Mouse (Mus musculus) liver, adult 2 months (tissue): ENCODE data around the gene Hsd17b6. TPM values are rescaled to one million over a fixed set of nuclear protein-coding genes. Genes with fewer than 3 reads are reported as not detected.

ENCODE experiments used
- DNase-seq: peaks from one replicate; pipeline ENCODE4 v3.0.0-alpha.2; 2011; ENCODE audit warnings: low read depth, low spot score; ENCODE audit errors: extremely low read depth
- H3K27ac ChIP-seq: fragments of 200-500 bp; replicated peaks from 2 replicates; pipeline ENCODE4 v1.5.1; 2012; ENCODE audit warnings: low read depth, mild to moderate bottlenecking, control low read depth, inconsistent platforms, low read length; ENCODE audit not compliant: insufficient read depth
- H3K27me3 ChIP-seq: fragments of 200-500 bp; 2 replicates; pipeline ENCODE4 v1.6.1; 2012; ENCODE audit warnings: mild to moderate bottlenecking, moderate library complexity, low read length, inconsistent platforms; ENCODE audit not compliant: control insufficient read depth, insufficient read depth
- H3K36me3 ChIP-seq: fragments of 200-500 bp; 2 replicates; pipeline ENCODE4 v1.6.1; 2012; ENCODE audit warnings: low read length, inconsistent platforms; ENCODE audit not compliant: control insufficient read depth, insufficient read depth
- H3K4me1 ChIP-seq: fragments of 200-500 bp; 2 replicates; pipeline ENCODE4 v1.6.1; 2011; ENCODE audit warnings: low read length; ENCODE audit not compliant: control insufficient read depth, insufficient read depth
- H3K4me3 ChIP-seq: fragments of 200-500 bp; 2 replicates; pipeline ENCODE4 v1.5.1; 2011; ENCODE audit warnings: low read depth, mild to moderate bottlenecking, control low read depth, low read length, moderate library complexity; ENCODE audit not compliant: insufficient read depth
- H3K79me2 ChIP-seq: fragments of 200-500 bp; 2 replicates; pipeline ENCODE4 v1.6.1; 2012; ENCODE audit warnings: inconsistent platforms, mild to moderate bottlenecking, low read length, moderate library complexity; ENCODE audit not compliant: control insufficient read depth, insufficient read depth
- H3K9ac ChIP-seq: fragments of 200-500 bp; 2 replicates; pipeline ENCODE4 v1.6.1; 2012; ENCODE audit warnings: low read depth, mild to moderate bottlenecking, control low read depth, inconsistent platforms, low read length
- CTCF ChIP-seq: fragments of 200-500 bp; IDR thresholded peaks from 2 replicates; pipeline ENCODE4 v1.5.1; 2011; ENCODE audit warnings: low read depth, low read length, control low read depth
- POLR2A ChIP-seq: fragments of 200-500 bp; IDR thresholded peaks from 2 replicates; pipeline ENCODE4 v1.6.1; 2011; ENCODE audit warnings: low read length, control low read depth; ENCODE audit not compliant: insufficient read depth; ENCODE audit errors: extremely low read depth
- WGBS: fragments of 180-500 bp; shearing (Covaris S2); methylation state at CpG from one replicate; pipeline ENCODE4 v1.1.7; 2018; 5-methylcytosine and 5-hydroxymethylcytosine counted together
- polyA plus RNA-seq: library from polyadenylated mRNA; depleted of rRNA; stranded (reverse); fragments of >200 nt; gene quantifications from 2 replicates; pipeline ENCODE4 v1.2.3, GENCODE M21; 2012
- total RNA-seq: library from RNA; depleted of rRNA; stranded (reverse); fragments of >200 nt; gene quantifications from 2 replicates; pipeline ENCODE4 v1.2.3, GENCODE M21; 2014

Hsd17b6 gene
- total and polyA plus RNA-seq, 2 experiments = 364 to 468 TPM

DNA sequence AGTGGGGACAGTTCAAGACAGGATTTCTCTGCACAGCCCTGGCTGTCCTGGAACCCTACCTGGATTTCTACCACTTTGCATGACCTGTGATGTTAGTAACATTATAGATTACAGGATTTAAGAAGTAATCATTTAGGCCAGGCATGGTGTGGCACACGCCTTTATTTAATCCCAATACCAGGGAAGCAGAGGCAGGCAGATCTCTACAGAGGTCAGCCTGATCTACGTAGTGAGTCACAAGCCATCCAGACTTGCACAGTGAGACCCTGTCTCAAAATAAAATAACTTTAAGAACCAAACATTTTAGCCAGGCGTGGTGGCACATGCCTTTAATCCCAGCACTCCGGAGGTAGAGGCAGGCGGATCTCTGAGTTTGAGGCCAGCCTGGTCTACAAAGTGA is 14.8 kb upstream of the Hsd17b6 start:
- Histone ChIP-seq H3K4me3 (no peak overlapping the region), H3K9ac (no peak overlapping the region), H3K79me2 (peaks cover 4% of the 10 kb centered on the region; the same call in 1 of the 2 replicates), H3K4me1 (no peaks in the 10 kb centered on the region), H3K27ac (no peak overlapping the region), H3K27me3 (no peaks in the 10 kb centered on the region), H3K36me3 (peaks cover 2% of the 10 kb centered on the region; the same call in 1 of the 2 replicates)
- TF ChIP-seq CTCF = no peak
- no peak for TF ChIP-seq POLR2A
- WGBS = 99% methylated on average over 5 of the region's 5 CpGs
- no peak for DNase-seq

DNA sequence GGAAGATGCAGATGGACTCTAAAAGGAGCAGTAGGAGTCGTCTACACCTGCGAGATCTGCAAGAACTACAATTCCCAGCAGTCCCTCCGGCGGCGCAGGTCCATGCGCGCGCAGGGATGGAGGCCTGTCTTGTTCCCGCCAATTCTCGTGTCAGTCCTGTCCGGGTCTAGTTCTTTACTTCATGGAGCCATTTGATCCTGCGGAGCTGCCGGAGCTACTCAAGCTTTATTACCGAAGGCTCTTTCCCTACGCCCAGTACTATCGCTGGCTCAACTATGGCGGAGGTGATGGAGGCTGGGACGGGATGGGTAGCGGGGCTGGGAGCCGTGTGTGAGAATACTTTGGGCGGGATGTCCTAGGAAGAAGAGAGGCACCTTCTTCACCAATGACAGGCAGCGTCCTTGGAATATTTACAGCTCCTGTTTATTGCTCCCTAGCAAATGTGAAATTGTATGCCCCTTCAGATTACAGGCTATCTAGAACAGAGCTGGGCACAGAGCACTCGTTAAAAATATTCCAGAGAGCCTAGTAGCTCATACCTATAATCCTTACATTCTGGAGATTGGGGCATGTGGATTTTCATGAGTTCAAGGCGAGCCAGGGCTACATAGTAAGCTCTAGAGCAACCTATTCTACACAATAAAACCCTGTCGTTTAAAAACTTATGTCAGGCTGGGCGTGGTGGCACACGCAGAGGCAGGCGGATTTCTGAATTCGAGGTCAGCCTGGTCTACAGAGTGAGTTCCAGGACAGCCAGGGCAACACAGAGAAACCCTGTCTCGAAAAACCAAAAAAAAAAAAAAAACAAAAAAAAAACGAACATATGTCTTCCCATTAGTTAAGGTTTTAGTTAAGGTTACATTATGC is 7.9 kb upstream of the Hsd17b6 start, which contains the start of gene Prim1:
Gene Prim1, plus strand, starts transcription at position 101 of the 867 bp plus-strand sequence.
- no peaks in the 10 kb centered on the region for H3K36me3 ChIP-seq
- no peaks in the 10 kb centered on the region for H3K27me3 ChIP-seq
- no peak within 1 kb of the TSS for H3K27ac ChIP-seq
- H3K9ac ChIP-seq = peak within 1 kb of the TSS; percentile 81
- peaks cover 4% of the 10 kb centered on the region; the same call in 1 of the 2 replicates for H3K4me1 ChIP-seq
- WGBS = 4% methylated on average over 31 of the region's 31 CpGs
- peak; percentile 70 for DNase-seq
- H3K79me2 ChIP-seq = peaks cover 4% of the 10 kb centered on the region; the same call in 1 of the 2 replicates
- no peak for TF ChIP-seq POLR2A
- TF ChIP-seq CTCF = no peak
- H3K4me3 ChIP-seq = peak within 1 kb of the TSS; percentile 98

DNA sequence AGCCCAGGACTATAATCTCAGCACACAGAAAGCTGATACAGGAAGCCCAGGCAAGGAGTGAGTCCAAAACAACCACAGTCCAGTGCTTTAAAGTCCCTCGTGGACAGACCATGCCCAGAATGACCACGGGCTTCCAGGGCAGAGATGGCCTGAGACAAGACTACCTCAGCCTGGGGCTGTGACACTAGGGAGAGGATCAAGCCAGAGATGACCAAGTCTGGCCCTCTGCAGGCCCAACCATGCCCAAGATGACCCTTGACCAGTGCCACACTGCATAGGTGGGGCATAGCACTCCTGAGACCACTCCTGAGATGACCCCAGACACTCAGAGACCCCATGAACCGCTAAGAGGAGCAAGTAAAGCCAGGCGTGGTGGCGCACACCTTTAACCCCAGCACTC is 2.3 kb upstream of the Hsd17b6 start:
- TF ChIP-seq POLR2A = no peak
- TF ChIP-seq CTCF = no peak
- H3K36me3 ChIP-seq = no peaks in the 10 kb centered on the region
- WGBS = 84% methylated on average over 5 of the region's 5 CpGs

DNA sequence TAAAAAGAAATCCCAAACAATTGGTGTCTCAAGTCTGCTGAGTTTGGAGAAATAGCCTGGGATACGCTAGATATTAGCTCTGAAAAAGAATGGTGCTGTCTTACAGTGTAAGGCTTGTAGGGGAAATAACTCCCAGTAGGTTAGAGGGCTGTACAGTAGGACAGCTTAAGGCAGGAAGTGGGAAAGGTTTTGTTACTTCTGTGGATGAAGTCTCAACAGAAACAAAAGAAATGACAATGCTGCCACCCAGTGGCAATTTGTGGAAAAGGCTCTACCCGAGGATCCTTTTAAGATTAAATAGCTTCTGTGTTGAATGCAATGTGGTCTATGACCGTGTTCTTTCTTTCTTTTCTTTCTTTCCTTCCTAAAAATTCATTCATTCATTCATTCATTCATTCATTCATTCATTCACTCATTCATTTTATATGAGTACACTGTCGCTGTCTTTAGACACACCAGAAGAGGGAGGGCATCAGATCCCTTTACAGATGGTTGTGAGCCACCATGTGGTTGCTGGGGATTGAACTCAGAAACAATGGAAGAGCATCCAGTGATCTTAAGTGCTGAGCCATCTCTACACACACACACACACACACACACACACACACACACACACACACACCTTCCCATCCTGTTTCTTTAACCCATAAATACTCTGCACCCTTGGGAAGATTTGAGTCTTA is 937 bp upstream of the Hsd17b6 start:
- Histone ChIP-seq H3K27ac (no peak overlapping the region), H3K36me3 (no peaks in the 10 kb centered on the region), H3K79me2 (peaks cover 4% of the 10 kb centered on the region; the same call in 1 of the 2 replicates), H3K4me1 (peaks cover 4% of the 10 kb centered on the region; the same call in 1 of the 2 replicates), H3K4me3 (no peak overlapping the region), H3K27me3 (no peaks in the 10 kb centered on the region), H3K9ac (no peak overlapping the region)
- peak; percentile 77 for DNase-seq
- no peak for TF ChIP-seq POLR2A
- peak; percentile 33; the same call in 1 of the 2 replicates for TF ChIP-seq CTCF
- WGBS = 8% methylated on average over 4 of the region's 4 CpGs

More for the DNA sequence above, 2.3 kb upstream of the Hsd17b6 start:
- no peak for DNase-seq
- Histone ChIP-seq H3K4me3 (no peak overlapping the region), H3K9ac (no peak overlapping the region), H3K79me2 (no peaks in the 10 kb centered on the region), H3K27me3 (no peaks in the 10 kb centered on the region), H3K4me1 (peaks cover 2% of the 10 kb centered on the region; the same call in 1 of the 2 replicates), H3K27ac (no peak overlapping the region)

GRCm38 (mm10) chr10:128005479-128005878 is 1.9 kb downstream of the Hsd17b6 start:
- peak; percentile 60 for DNase-seq
- TF ChIP-seq POLR2A (no peak), CTCF (no peak)
- Histone ChIP-seq H3K27ac (peak overlapping the region; percentile 58), H3K4me3 (peak overlapping the region; percentile 22), H3K4me1 (peaks cover 4% of the 10 kb centered on the region; the same call in 1 of the 2 replicates), H3K79me2 (peaks cover 4% of the 10 kb centered on the region; the same call in 1 of the 2 replicates), H3K36me3 (no peaks in the 10 kb centered on the region), H3K9ac (peak overlapping the region; percentile 36; the same call in 1 of the 2 replicates), H3K27me3 (no peaks in the 10 kb centered on the region)
- WGBS = 36% methylated on average over 8 of the region's 8 CpGs
